Mouse (Mus musculus): ENCODE data around the gene Cdkn2d. TPM values are rescaled to one million over a fixed set of nuclear protein-coding genes. Genes with fewer than 3 reads are reported as not detected.

Gene Cdkn2d
- polyA plus RNA-seq, 1 experiment, result 53.2 TPM

GRCm38 (mm10) chr9:21318792-21319191 is 27.6 kb upstream of the Cdkn2d start:
- Histone ChIP-seq H3K79me2 (ENCODE audit: control insufficient read depth, insufficient read depth) (peaks cover 32% of the 10 kb centered on the region), H3ac (ENCODE audit: control insufficient read depth, insufficient read length) (no peak overlapping the region), H3K4me3 (no peak overlapping the region), H3K36me3 (ENCODE audit: control insufficient read depth, insufficient read depth) (no peaks in the 10 kb centered on the region), H3K27me3 (ENCODE audit: control insufficient read depth, insufficient read depth, insufficient read length) (no peaks in the 10 kb centered on the region), H3K4me2 (ENCODE audit: low read depth) (no peak overlapping the region)
- TF ChIP-seq TCF12 (IDR thresholded peaks at IDR 0.05; ENCODE audit: insufficient read depth, poor library complexity, severe bottlenecking) (no peak), CEBPB (IDR thresholded peaks at IDR 0.05; ENCODE audit: insufficient read depth, poor library complexity, severe bottlenecking) (no peak)

GRCm38 (mm10) chr9:21316696-21317095 is 25.5 kb upstream of the Cdkn2d start:
- Histone ChIP-seq H3K27me3 (ENCODE audit: control insufficient read depth, insufficient read depth, insufficient read length) (no peaks in the 10 kb centered on the region), H3K79me2 (ENCODE audit: control insufficient read depth, insufficient read depth) (peaks cover 11% of the 10 kb centered on the region), H3K4me2 (ENCODE audit: low read depth) (no peak overlapping the region), H3K36me3 (ENCODE audit: control insufficient read depth, insufficient read depth) (no peaks in the 10 kb centered on the region), H3ac (ENCODE audit: control insufficient read depth, insufficient read length) (no peak overlapping the region), H3K4me3 (no peak overlapping the region)
- no peak for TF ChIP-seq REST (IDR thresholded peaks at IDR 0.05; ENCODE audit: insufficient read depth, insufficient read length)
- TF ChIP-seq TCF3 (IDR thresholded peaks at IDR 0.05; ENCODE audit: insufficient read length, low read depth), result no peak
- TF ChIP-seq MAX (IDR thresholded peaks at IDR 0.05; ENCODE audit: low read depth), result no peak

- H3K79me2 ChIP-seq (ENCODE audit: control insufficient read depth, insufficient read depth), result no peaks in the 10 kb centered on the region
- H3K4me2 ChIP-seq (ENCODE audit: low read depth), result no peak overlapping the region
- TF ChIP-seq TCF3 (IDR thresholded peaks at IDR 0.05; ENCODE audit: insufficient read length, low read depth) (no peak), REST (IDR thresholded peaks at IDR 0.05; ENCODE audit: insufficient read depth, insufficient read length) (no peak), USF1 (IDR thresholded peaks at IDR 0.05; ENCODE audit: low read depth) (no peak)
- no peaks in the 10 kb centered on the region for H3K36me3 ChIP-seq (ENCODE audit: control insufficient read depth, insufficient read depth)
- H3ac ChIP-seq (ENCODE audit: control insufficient read depth, insufficient read length), result no peak overlapping the region
- H3K27me3 ChIP-seq (ENCODE audit: control insufficient read depth, insufficient read depth, insufficient read length), result no peaks in the 10 kb centered on the region
- no peak overlapping the region for H3K4me3 ChIP-seq
Observed at GRCm38 (mm10) chr9:21315421-21315820, 24.2 kb upstream of the Cdkn2d start.

GRCm38 (mm10) chr9:21314367-21315140 is 23.3 kb upstream of the Cdkn2d start:
- no peak for TF ChIP-seq USF1 (IDR thresholded peaks at IDR 0.05; ENCODE audit: low read depth)
- no peak for TF ChIP-seq TCF12 (IDR thresholded peaks at IDR 0.05; ENCODE audit: insufficient read depth, poor library complexity, severe bottlenecking)
- no peak for TF ChIP-seq MYOD1 (IDR thresholded peaks at IDR 0.05; ENCODE audit: control insufficient read depth in 1 of 3, insufficient read length in 2 of 3, low read depth in 2 of 3)
- TF ChIP-seq POLR2A (IDR thresholded peaks at IDR 0.05; ENCODE audit: insufficient read length, low read depth), result no peak
- no peak for TF ChIP-seq POLR2AphosphoS2 (IDR thresholded peaks at IDR 0.05; ENCODE audit: insufficient read length, low read depth)
- TF ChIP-seq MAX (IDR thresholded peaks at IDR 0.05; ENCODE audit: low read depth), result no peak
- no peak for TF ChIP-seq TCF3 (IDR thresholded peaks at IDR 0.05; ENCODE audit: insufficient read length, low read depth)
- Histone ChIP-seq H3K36me3 (ENCODE audit: control insufficient read depth, insufficient read depth) (no peaks in the 10 kb centered on the region), H3ac (ENCODE audit: control insufficient read depth, insufficient read length) (no peak overlapping the region), H3K79me2 (ENCODE audit: control insufficient read depth, insufficient read depth) (no peaks in the 10 kb centered on the region), H3K27me3 (ENCODE audit: control insufficient read depth, insufficient read depth, insufficient read length) (no peaks in the 10 kb centered on the region), H3K4me2 (ENCODE audit: low read depth) (no peak overlapping the region), H3K4me3 (no peak overlapping the region)

GRCm38 (mm10) chr9:21313394-21313793 is 22.2 kb upstream of the Cdkn2d start:
- Histone ChIP-seq H3K4me2 (ENCODE audit: low read depth) (no peak overlapping the region), H3ac (ENCODE audit: control insufficient read depth, insufficient read length) (no peak overlapping the region), H3K27me3 (ENCODE audit: control insufficient read depth, insufficient read depth, insufficient read length) (no peaks in the 10 kb centered on the region), H3K79me2 (ENCODE audit: control insufficient read depth, insufficient read depth) (no peaks in the 10 kb centered on the region), H3K36me3 (ENCODE audit: control insufficient read depth, insufficient read depth) (no peaks in the 10 kb centered on the region), H3K4me3 (no peak overlapping the region)
- TF ChIP-seq TCF3 (IDR thresholded peaks at IDR 0.05; ENCODE audit: insufficient read length, low read depth) (no peak), SRF (IDR thresholded peaks at IDR 0.05; ENCODE audit: control insufficient read depth, insufficient read length, low read depth) (no peak), MAX (IDR thresholded peaks at IDR 0.05; ENCODE audit: low read depth) (no peak), REST (IDR thresholded peaks at IDR 0.05; ENCODE audit: insufficient read depth, insufficient read length) (no peak), MYOD1 (IDR thresholded peaks at IDR 0.05; ENCODE audit: control insufficient read depth in 1 of 3, insufficient read length in 2 of 3, low read depth in 2 of 3) (no peak), TCF12 (IDR thresholded peaks at IDR 0.05; ENCODE audit: insufficient read depth, poor library complexity, severe bottlenecking) (no peak), POLR2A (IDR thresholded peaks at IDR 0.05; ENCODE audit: insufficient read length, low read depth) (no peak)

GRCm38 (mm10) chr9:21312134-21312533 is 20.9 kb upstream of the Cdkn2d start, which contains the start of gene Ap1m2:
TSS of gene Ap1m2 (minus strand) at chr9:21312337.
- TF ChIP-seq CEBPB (IDR thresholded peaks at IDR 0.05; ENCODE audit: insufficient read depth, poor library complexity, severe bottlenecking) (no peak), E2F4 (IDR thresholded peaks at IDR 0.05; ENCODE audit: insufficient read depth) (no peak), POLR2A (IDR thresholded peaks at IDR 0.05; ENCODE audit: insufficient read length, low read depth) (no peak), POLR2AphosphoS2 (IDR thresholded peaks at IDR 0.05; ENCODE audit: insufficient read length, low read depth) (no peak), MYOD1 (IDR thresholded peaks at IDR 0.05; ENCODE audit: control insufficient read depth in 1 of 3, insufficient read length in 2 of 3, low read depth in 2 of 3) (no peak), TCF3 (IDR thresholded peaks at IDR 0.05; ENCODE audit: insufficient read length, low read depth) (no peak), MYOG (IDR thresholded peaks at IDR 0.05; ENCODE audit: control insufficient read depth in 1 of 3, insufficient read depth in 1 of 3, insufficient read length in 2 of 3, low read depth in 2 of 3) (no peak), REST (IDR thresholded peaks at IDR 0.05; ENCODE audit: insufficient read depth, insufficient read length) (no peak), MAX (IDR thresholded peaks at IDR 0.05; ENCODE audit: low read depth) (no peak), USF1 (IDR thresholded peaks at IDR 0.05; ENCODE audit: low read depth) (no peak), SRF (IDR thresholded peaks at IDR 0.05; ENCODE audit: control insufficient read depth, insufficient read length, low read depth) (no peak), TCF12 (IDR thresholded peaks at IDR 0.05; ENCODE audit: insufficient read depth, poor library complexity, severe bottlenecking) (no peak)
- Histone ChIP-seq H3K4me3 (no peak within 1 kb of the TSS), H3K79me2 (ENCODE audit: control insufficient read depth, insufficient read depth) (no peaks in the 10 kb centered on the region), H3K4me2 (ENCODE audit: low read depth) (no peak within 1 kb of the TSS), H3ac (ENCODE audit: control insufficient read depth, insufficient read length) (no peak within 1 kb of the TSS), H3K36me3 (ENCODE audit: control insufficient read depth, insufficient read depth) (no peaks in the 10 kb centered on the region), H3K27me3 (ENCODE audit: control insufficient read depth, insufficient read depth, insufficient read length) (no peaks in the 10 kb centered on the region)
